Mouse (Mus musculus) layer of hippocampus, adult 9-10 months (tissue): ENCODE results near the gene Psma4.
"Not testable (repeated sequence)": the region's sequence is repeated elsewhere in the genome, so short reads cannot be mapped to it uniquely, and the experiment has no call there.

ENCODE experiments used
- DNase-seq: peaks from one replicate; pipeline ENCODE4 v3.0.0; 2022; ENCODE audit warnings: low spot score

Psma4 gene

GRCm38 (mm10) chr9:54950575-54951321, at the start of gene Psma4, which contains the start of gene AY074887:
Gene Psma4, plus strand, starts transcription at chr9:54950790.
Gene AY074887, minus strand, starts transcription at chr9:54950998.
- peak; percentile 71 for DNase-seq

GRCm38 (mm10) chr9:54909446-54909845, 41.1 kb upstream of the Psma4 start:
- no peak for DNase-seq

GRCm38 (mm10) chr9:54915576-54915975, 35.0 kb upstream of the Psma4 start:
- DNase-seq: no peak

- no peak for DNase-seq
Observed at GRCm38 (mm10) chr9:54916401-54916800, 34.2 kb upstream of the Psma4 start.

GRCm38 (mm10) chr9:54917010-54917677, 33.4 kb upstream of the Psma4 start, which contains the start of gene Hykk:
Gene Hykk, plus strand, starts transcription at chr9:54917283.
- DNase-seq: peak; percentile 85

- DNase-seq: no peak
Observed at GRCm38 (mm10) chr9:54918191-54918590, 32.4 kb upstream of the Psma4 start.

- no peak for DNase-seq
Observed at GRCm38 (mm10) chr9:54918781-54919180, 31.8 kb upstream of the Psma4 start.

GRCm38 (mm10) chr9:54919946-54920345, 30.6 kb upstream of the Psma4 start:
- no peak for DNase-seq

- no peak for DNase-seq
Observed at GRCm38 (mm10) chr9:54930741-54931140, 19.8 kb upstream of the Psma4 start.

GRCm38 (mm10) chr9:54931765-54932164, 18.8 kb upstream of the Psma4 start:
- no peak for DNase-seq

- DNase-seq: no peak
Observed at GRCm38 (mm10) chr9:54932379-54932778, 18.2 kb upstream of the Psma4 start.

- no peak for DNase-seq
Observed at GRCm38 (mm10) chr9:54942071-54942470, 8.5 kb upstream of the Psma4 start.

GRCm38 (mm10) chr9:54944467-54944866, 6.1 kb upstream of the Psma4 start:
- no peak for DNase-seq

- no peak for DNase-seq
Observed at GRCm38 (mm10) chr9:54946256-54946655, 4.3 kb upstream of the Psma4 start.

GRCm38 (mm10) chr9:54949465-54949864, 1.1 kb upstream of the Psma4 start:
- no peak for DNase-seq

- DNase-seq: not testable (repeated sequence)
Observed at GRCm38 (mm10) chr9:54950162-54950561, 428 bp upstream of the Psma4 start.

GRCm38 (mm10) chr9:54961059-54961458, 10.5 kb downstream of the Psma4 start:
- DNase-seq: no peak

- DNase-seq: no peak
Observed at GRCm38 (mm10) chr9:54963669-54964068, 13.1 kb downstream of the Psma4 start.

- no peak for DNase-seq
Observed at GRCm38 (mm10) chr9:54969972-54970637, 19.5 kb downstream of the Psma4 start.

GRCm38 (mm10) chr9:54980674-54981073, 30.1 kb downstream of the Psma4 start, which contains the start of gene Chrna5:
Gene Chrna5, plus strand, starts transcription at chr9:54980880.
- DNase-seq: no peak

GRCm38 (mm10) chr9:54981291-54982191, 31.0 kb downstream of the Psma4 start:
- no peak for DNase-seq

- DNase-seq: no peak
Observed at GRCm38 (mm10) chr9:54982401-54982800, 31.8 kb downstream of the Psma4 start.
